Mouse (Mus musculus) G1E (cell line): ENCODE results near the gene Cobl. TPM values are rescaled to one million over a fixed set of nuclear protein-coding genes. Genes with fewer than 3 reads are reported as not detected.

Source experiments
- ATAC-seq: 2 replicates; pipeline ENCODE4 v1.8.0; 2016; ENCODE audit warnings: mild to moderate bottlenecking; ENCODE audit not compliant: insufficient number of reproducible peaks, poor library complexity, low FRiP score, severe bottlenecking; ENCODE audit errors: extremely low read depth
- DNase-seq: peaks from one replicate; pipeline ENCODE4 v3.0.0; 2012; ENCODE audit warnings: low spot score
- H3K27me3 ChIP-seq: 2 replicates; pipeline ENCODE4 v1.6.1; 2012; ENCODE audit warnings: mild to moderate bottlenecking, low read length, inconsistent platforms; ENCODE audit not compliant: insufficient read depth
- H3K36me3 ChIP-seq: replicated peaks from 2 replicates; pipeline ENCODE3; 2012; ENCODE audit warnings: mild to moderate bottlenecking, inconsistent platforms
- H3K4me1 ChIP-seq: 2 replicates; pipeline ENCODE4 v1.6.1; 2012; ENCODE audit warnings: low read depth, low read length, inconsistent platforms, mixed read lengths; ENCODE audit not compliant: insufficient read depth
- H3K4me3 ChIP-seq: 2 replicates; pipeline ENCODE4 v1.5.1; 2012; ENCODE audit warnings: low read depth, mild to moderate bottlenecking, inconsistent platforms, low read length, moderate library complexity, mixed read lengths
- H3K9me3 ChIP-seq: replicated peaks from 2 replicates; pipeline ENCODE4 v1.6.1; 2012; ENCODE audit warnings: inconsistent platforms
- CTCF ChIP-seq: IDR thresholded peaks from 2 replicates; pipeline ENCODE4 v1.5.1; 2012; ENCODE audit warnings: low read depth, low read length, inconsistent platforms, mixed read lengths
- GATA1 ChIP-seq: IDR thresholded peaks from 2 replicates; pipeline ENCODE4 v1.6.1; 2012; ENCODE audit warnings: borderline replicate concordance, low read length, inconsistent platforms, mixed read lengths
- GATA2 ChIP-seq: IDR thresholded peaks from 2 replicates; pipeline ENCODE4 v1.6.1; 2012; ENCODE audit warnings: low read depth, low read length, inconsistent platforms, borderline replicate concordance
- POLR2AphosphoS5 ChIP-seq: IDR thresholded peaks from 2 replicates; pipeline ENCODE4 v1.6.1; 2012; ENCODE audit warnings: low read depth, low read length, inconsistent platforms; ENCODE audit not compliant: insufficient replicate concordance
- TAL1 ChIP-seq: conservative IDR thresholded peaks from 2 replicates; pipeline ENCODE4 v1.6.1; 2012; ENCODE audit warnings: low read depth, low read length, inconsistent platforms, mixed read lengths
- polyA plus RNA-seq: library from polyadenylated mRNA; stranded (reverse); fragments of >175 nt; gene quantifications from 2 replicates; pipeline ENCODE4 v1.2.3, GENCODE M21; 2012
- total RNA-seq, 2 experiments: library from RNA; stranded (forward) in 1 of 2; stranded (reverse) in 1 of 2; fragments of 200-1000 nt in 1 of 2; fragments of >200 nt in 1 of 2; fragmentation: Nextera tagmentation in 1 of 2; gene quantifications; 2 replicates each; pipeline ENCODE4 v1.2.3; 2014 to 2017

The Cobl gene
- total and polyA plus RNA-seq, 3 experiments = 0.22 TPM; not detected in 2

DNA sequence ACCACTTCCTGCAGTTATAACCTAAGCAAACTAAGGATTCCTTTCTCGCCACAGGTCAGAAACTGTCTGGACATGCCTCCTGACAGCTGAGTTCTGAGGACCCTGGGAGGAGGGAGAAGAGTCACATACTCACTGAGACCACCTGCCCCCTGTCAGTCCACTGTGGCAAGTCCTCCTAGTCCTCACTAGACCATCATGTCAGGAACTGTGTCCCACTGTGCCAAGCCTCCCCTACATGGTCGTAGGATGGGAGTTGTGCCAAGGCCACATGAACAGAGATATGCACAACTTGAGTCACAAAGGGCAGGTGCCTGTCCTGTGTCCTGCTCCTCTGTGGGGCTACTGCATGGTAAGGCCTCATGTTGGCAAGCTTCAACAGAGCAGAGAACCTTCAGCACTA lies 6.4 kb downstream of the Cobl start:
- H3K9me3 ChIP-seq = no peaks in the 10 kb centered on the region
- H3K27me3 ChIP-seq = no peaks in the 10 kb centered on the region
- DNase-seq (no peak), ATAC-seq (no peak)
- H3K4me1 ChIP-seq = no peaks in the 10 kb centered on the region
- TF ChIP-seq GATA1 (no peak), TAL1 (no peak), CTCF (no peak), GATA2 (no peak), POLR2AphosphoS5 (no peak)
- H3K36me3 ChIP-seq = no peaks in the 10 kb centered on the region
- H3K4me3 ChIP-seq = no peak overlapping the region

DNA sequence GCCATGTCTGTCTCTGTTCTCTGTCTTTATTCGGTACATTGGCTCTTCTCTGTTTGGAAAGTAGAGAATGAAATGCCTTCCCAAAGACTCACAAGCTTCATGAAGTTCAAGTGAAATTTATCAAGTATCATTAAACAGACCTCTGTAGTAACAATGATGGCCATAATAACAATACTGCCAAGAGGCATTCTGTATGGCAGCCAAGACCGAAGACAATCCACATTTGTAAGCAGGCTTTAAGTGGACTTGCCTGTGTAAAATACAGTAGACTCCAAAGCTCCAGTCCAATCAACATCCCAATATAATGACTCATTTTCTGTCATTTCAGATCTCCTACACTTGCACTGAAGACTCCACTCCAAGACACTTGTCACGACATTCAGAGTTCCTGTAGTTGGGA lies 16.7 kb downstream of the Cobl start:
- Histone ChIP-seq H3K4me1 (no peaks in the 10 kb centered on the region), H3K4me3 (no peak overlapping the region), H3K36me3 (no peaks in the 10 kb centered on the region), H3K9me3 (no peaks in the 10 kb centered on the region), H3K27me3 (no peaks in the 10 kb centered on the region)
- no peak for DNase-seq
- no peak for ATAC-seq
- TF ChIP-seq GATA2 (no peak), CTCF (no peak), GATA1 (no peak), TAL1 (no peak), POLR2AphosphoS5 (no peak)

DNA sequence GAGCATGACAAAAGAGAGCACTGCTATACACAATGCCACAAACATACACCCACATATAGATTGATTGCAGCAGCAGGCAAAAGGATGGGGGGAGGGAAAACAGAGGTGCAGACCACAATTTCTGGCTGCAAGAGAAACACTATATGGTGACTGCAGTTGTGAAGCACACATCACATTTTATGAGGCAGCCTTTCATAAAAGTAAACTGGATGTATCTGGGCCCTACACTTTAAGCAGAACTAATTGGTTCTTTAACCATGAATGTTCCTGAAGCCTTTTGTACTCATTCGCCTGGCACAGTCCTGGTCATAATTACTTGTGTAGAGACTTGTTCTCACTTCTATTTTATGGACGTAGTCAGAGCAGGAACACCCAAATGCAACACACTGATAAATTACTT lies 19.5 kb downstream of the Cobl start:
- TF ChIP-seq TAL1 (no peak), GATA2 (no peak), CTCF (no peak), GATA1 (no peak), POLR2AphosphoS5 (no peak)
- DNase-seq (no peak), ATAC-seq (no peak)
- H3K4me1 ChIP-seq = no peaks in the 10 kb centered on the region
- H3K9me3 ChIP-seq = no peaks in the 10 kb centered on the region
- no peaks in the 10 kb centered on the region for H3K36me3 ChIP-seq
- H3K27me3 ChIP-seq = no peaks in the 10 kb centered on the region; the same call in 1 of the 2 replicates
- no peak overlapping the region for H3K4me3 ChIP-seq

DNA sequence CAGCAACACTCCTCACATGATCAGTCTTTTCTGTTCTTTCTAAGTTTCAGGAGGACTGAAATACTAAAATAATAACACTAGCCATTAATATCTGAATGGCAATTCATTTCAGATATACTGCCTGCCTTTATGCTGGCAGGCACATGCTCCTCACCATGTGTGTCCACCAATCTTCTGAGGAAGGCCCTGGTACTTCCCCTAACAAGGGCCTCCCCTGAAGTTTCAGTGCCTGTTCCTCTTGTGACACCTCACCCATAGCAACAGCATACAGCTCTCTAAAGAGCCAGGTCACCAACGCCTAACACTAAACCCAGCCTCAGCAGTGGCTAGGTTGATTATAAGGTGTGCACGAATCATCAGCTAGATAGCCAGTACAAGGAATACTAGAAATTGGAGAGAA lies 20.5 kb downstream of the Cobl start:
- ATAC-seq = no peak
- no peak for DNase-seq
- TF ChIP-seq GATA2 (no peak), GATA1 (no peak), POLR2AphosphoS5 (no peak), TAL1 (no peak), CTCF (no peak)

DNA sequence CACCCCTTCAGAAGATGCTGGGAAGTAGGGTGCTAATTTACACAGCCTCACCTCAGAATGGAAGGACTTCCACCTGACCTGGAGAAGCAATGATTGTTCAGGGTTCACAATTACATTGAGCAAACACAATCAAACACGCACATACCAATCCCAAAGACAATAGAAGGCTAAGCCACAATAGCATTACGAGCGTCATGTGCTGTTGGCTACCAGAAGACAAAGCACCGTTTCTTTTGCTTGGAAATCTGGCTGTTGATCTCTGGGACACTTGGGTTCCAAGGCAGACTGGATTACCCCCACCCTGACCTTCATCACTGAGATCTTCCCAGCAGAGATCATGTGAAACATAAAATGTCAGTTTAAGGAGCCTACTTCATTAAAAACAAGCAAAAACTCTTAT lies 21.1 kb downstream of the Cobl start:
- no peak for DNase-seq
- no peaks in the 10 kb centered on the region; the same call in 1 of the 2 replicates for H3K27me3 ChIP-seq
- H3K9me3 ChIP-seq = no peaks in the 10 kb centered on the region
- TF ChIP-seq POLR2AphosphoS5 = no peak
- TF ChIP-seq GATA1 = no peak
- TF ChIP-seq CTCF = no peak
- TF ChIP-seq GATA2 = no peak
- TF ChIP-seq TAL1 = no peak
- H3K36me3 ChIP-seq = no peaks in the 10 kb centered on the region
- no peaks in the 10 kb centered on the region for H3K4me1 ChIP-seq
- no peak for ATAC-seq
- no peak overlapping the region for H3K4me3 ChIP-seq

More for the DNA sequence above, 20.5 kb downstream of the Cobl start:
- H3K4me1 ChIP-seq = no peaks in the 10 kb centered on the region
- H3K27me3 ChIP-seq = no peaks in the 10 kb centered on the region; the same call in 1 of the 2 replicates
- H3K36me3 ChIP-seq = no peaks in the 10 kb centered on the region
- H3K4me3 ChIP-seq = no peak overlapping the region
- no peaks in the 10 kb centered on the region for H3K9me3 ChIP-seq

DNA sequence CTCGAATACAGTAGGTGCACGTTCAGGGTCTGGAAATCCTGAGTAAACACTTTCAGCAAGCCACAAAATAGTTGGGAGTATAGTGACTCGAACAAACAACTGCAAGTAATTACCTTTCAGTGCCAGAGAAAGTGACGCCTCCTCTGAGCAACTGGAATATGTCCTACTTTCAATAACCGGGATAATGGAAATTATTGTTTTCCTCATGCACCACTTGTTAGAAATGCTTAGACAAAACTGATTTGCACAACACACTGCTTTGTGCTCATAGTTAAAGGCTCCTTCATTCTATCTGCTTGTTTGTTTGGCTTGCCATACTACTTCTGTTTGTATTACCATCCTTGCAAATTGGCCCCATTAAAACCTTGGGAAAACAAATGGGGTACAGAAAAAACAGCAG lies 21.6 kb downstream of the Cobl start:
- Histone ChIP-seq H3K36me3 (no peaks in the 10 kb centered on the region), H3K4me3 (no peak overlapping the region), H3K4me1 (no peaks in the 10 kb centered on the region), H3K9me3 (no peaks in the 10 kb centered on the region), H3K27me3 (no peaks in the 10 kb centered on the region; the same call in 1 of the 2 replicates)
- DNase-seq = no peak
- ATAC-seq = no peak
- TF ChIP-seq POLR2AphosphoS5 = no peak

DNA sequence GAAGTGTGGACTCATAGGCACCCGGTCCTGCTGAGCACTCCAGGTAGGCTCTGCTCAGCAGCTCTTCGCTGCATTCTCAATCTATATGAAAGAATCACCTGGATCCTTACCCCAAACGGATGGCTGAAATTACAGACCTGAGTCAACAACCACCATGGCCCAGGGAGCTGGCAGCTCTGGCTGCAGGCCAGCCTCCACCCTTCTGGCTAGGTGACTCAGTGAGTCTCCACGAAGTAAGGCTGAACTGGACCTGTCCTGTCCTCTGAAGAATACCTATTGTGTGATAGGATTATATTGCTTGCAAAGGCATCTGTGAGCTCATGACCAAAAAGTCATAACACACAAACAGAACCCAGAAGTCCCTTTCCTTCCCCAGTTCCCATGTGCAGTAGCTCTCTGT lies 22.5 kb downstream of the Cobl start:
- TF ChIP-seq GATA2 = no peak
- TF ChIP-seq TAL1 = no peak
- TF ChIP-seq CTCF = no peak
- TF ChIP-seq POLR2AphosphoS5 = no peak
- no peak for TF ChIP-seq GATA1
- Histone ChIP-seq H3K36me3 (no peaks in the 10 kb centered on the region), H3K4me3 (no peak overlapping the region), H3K27me3 (no peaks in the 10 kb centered on the region; the same call in 1 of the 2 replicates), H3K4me1 (no peaks in the 10 kb centered on the region), H3K9me3 (no peaks in the 10 kb centered on the region)
- DNase-seq = no peak
- ATAC-seq = no peak
